Mouse (Mus musculus) activated CD4-positive, CD25-positive, alpha-beta regulatory T cell, adult 4 months (primary cell): Measurements from ENCODE around the gene Emc10. TPM values are rescaled to one million over a fixed set of nuclear protein-coding genes. Genes with fewer than 3 reads are reported as not detected.

Experiments
- ATAC-seq: one replicate; pipeline ENCODE4 v1.8.0; 2017
- polyA plus RNA-seq, 2 experiments: library from polyadenylated mRNA; unstranded; fragments of 100-300 nt; shearing (Covaris generic); gene quantifications; one replicate each; pipeline ENCODE4 v1.2.1; 2017

Emc10 gene
- 10 to 100 TPM; 23.7 to 25.6 TPM for polyA plus RNA-seq

GRCm38 (mm10) chr7:44495992-44496770, at the start of gene Emc10, which contains the start of gene Fam71e1:
Emc10 (minus strand) TSS chr7:44496529.
Fam71e1 (plus strand) TSS chr7:44496581.
- ATAC-seq, result peak; percentile 94

- no peak for ATAC-seq
Observed at GRCm38 (mm10) chr7:44543071-44543470, 46.7 kb upstream of the Emc10 start.

- no peak for ATAC-seq
Observed at GRCm38 (mm10) chr7:44542555-44542954, 46.2 kb upstream of the Emc10 start.

GRCm38 (mm10) chr7:44538756-44539624, 42.7 kb upstream of the Emc10 start:
- ATAC-seq, result no peak

GRCm38 (mm10) chr7:44537496-44537895, 41.2 kb upstream of the Emc10 start:
- ATAC-seq, result no peak

- no peak for ATAC-seq
Observed at GRCm38 (mm10) chr7:44537009-44537408, 40.7 kb upstream of the Emc10 start.

GRCm38 (mm10) chr7:44536590-44536968, 40.2 kb upstream of the Emc10 start:
- no peak for ATAC-seq

GRCm38 (mm10) chr7:44535657-44536589, 39.6 kb upstream of the Emc10 start:
- no peak for ATAC-seq

- ATAC-seq, result no peak
Observed at GRCm38 (mm10) chr7:44534656-44535441, 38.5 kb upstream of the Emc10 start.

GRCm38 (mm10) chr7:44534242-44534641, 37.9 kb upstream of the Emc10 start:
- no peak for ATAC-seq

- ATAC-seq, result no peak
Observed at GRCm38 (mm10) chr7:44533746-44534045, 37.4 kb upstream of the Emc10 start.

GRCm38 (mm10) chr7:44532918-44533745, 36.8 kb upstream of the Emc10 start:
- ATAC-seq, result no peak

GRCm38 (mm10) chr7:44531946-44532732, 35.8 kb upstream of the Emc10 start, which contains the start of gene Spib:
Spib (minus strand) TSS chr7:44532071.
- ATAC-seq, result no peak

GRCm38 (mm10) chr7:44531207-44531606, 34.9 kb upstream of the Emc10 start:
- ATAC-seq, result no peak

GRCm38 (mm10) chr7:44530507-44530906, 34.2 kb upstream of the Emc10 start:
- ATAC-seq, result no peak

- ATAC-seq, result no peak
Observed at GRCm38 (mm10) chr7:44529518-44529917, 33.2 kb upstream of the Emc10 start.

GRCm38 (mm10) chr7:44527483-44528398, 31.4 kb upstream of the Emc10 start:
- peak; percentile 49 for ATAC-seq

GRCm38 (mm10) chr7:44526414-44527154, 30.3 kb upstream of the Emc10 start:
- ATAC-seq, result no peak
